Mouse (Mus musculus): Measurements from ENCODE around the gene Trap1a.

GRCm38 (mm10) chrX:139333263-139333994, at the start of gene Trap1a:
- TF ChIP-seq CTCF (IDR thresholded peaks at IDR 0.05; ENCODE audit: low read depth) (no peak), EP300 (IDR thresholded peaks at IDR 0.05; ENCODE audit: low read depth) (no peak)
